Mouse (Mus musculus): ENCODE measurements around the gene Hist2h2aa1. TPM values are rescaled to one million over a fixed set of nuclear protein-coding genes. Genes with fewer than 3 reads are reported as not detected.
A peak's percentile ranks its signal among the peaks of the same experiment; 100 is the strongest.
"Not testable (repeated sequence)": the region's sequence is repeated elsewhere in the genome, so short reads cannot be mapped to it uniquely, and the experiment has no call there.

Gene Hist2h2aa1
- total RNA-seq (2014; rRNA removed), result 1,894 and 2,680 TPM in 2 replicates
- 24.4 and 25.0 TPM in 2 replicates for polyA plus RNA-seq (2015; fragmentation: Nextera tagmentation; extraction: Ambion mirVana)

DNA sequence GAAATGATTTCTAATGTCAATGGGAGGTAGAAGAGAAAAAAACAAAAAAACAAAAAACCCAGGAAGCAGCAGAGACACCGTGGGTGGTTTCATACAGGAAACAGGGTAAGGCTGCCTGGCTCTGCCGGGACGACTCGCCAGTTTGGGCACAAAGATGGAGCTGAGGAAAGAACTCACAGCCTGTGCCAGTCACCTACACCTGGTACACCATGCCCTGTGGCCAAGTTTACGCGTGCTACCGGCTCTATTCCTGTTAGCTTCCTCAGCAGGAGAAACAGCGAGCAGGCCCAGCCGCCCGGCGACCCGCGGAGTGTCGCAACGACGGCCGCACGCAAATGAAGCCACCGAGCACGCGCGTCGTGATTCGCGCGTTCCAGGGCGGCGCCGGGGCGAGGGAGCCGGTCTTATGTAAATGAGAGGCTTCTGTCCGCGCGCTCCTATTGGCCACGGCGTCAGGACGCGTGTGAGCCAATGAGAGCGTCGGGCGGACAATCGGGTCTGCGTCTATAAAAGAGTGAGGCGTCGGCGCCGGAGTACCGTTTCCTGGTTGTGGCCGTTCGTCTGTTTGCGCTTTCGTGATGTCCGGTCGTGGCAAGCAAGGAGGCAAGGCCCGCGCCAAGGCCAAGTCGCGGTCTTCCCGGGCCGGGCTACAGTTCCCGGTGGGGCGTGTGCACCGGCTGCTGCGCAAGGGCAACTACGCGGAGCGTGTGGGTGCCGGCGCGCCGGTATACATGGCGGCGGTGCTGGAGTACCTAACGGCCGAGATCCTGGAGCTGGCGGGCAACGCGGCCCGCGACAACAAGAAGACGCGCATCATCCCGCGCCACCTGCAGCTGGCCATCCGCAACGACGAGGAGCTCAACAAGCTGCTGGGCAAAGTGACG is at the start of gene Hist2h2aa1:
TSS of gene Hist2h2aa1 (plus strand) at position 495 of the 884 bp plus-strand sequence.
- WGBS, result under 1% methylated on average over 27 of the region's 88 CpGs
- Histone ChIP-seq H3K9ac (replicated peaks; ENCODE audit: low read length) (peak within 1 kb of the TSS; percentile 67), H3K27ac (peak within 1 kb of the TSS; percentile 94), H3K4me2 (ENCODE audit: low read depth, low read length) (peak within 1 kb of the TSS; percentile 64), H3K4me3 (ENCODE audit: low read length) (peak within 1 kb of the TSS; percentile 50)
- H3K27me3 ChIP-seq (ENCODE audit: insufficient read depth, low read length); H3K4me1 ChIP-seq (ENCODE audit: insufficient read depth, low read length); H3K9me3 ChIP-seq (ENCODE audit: low read length); H3K36me3 ChIP-seq (ENCODE audit: insufficient read depth, low read length): not testable (repeated sequence)
- ATAC-seq (peak; percentile 93), DNase-seq (ENCODE audit: low spot score) (peak; percentile 66)

DNA sequence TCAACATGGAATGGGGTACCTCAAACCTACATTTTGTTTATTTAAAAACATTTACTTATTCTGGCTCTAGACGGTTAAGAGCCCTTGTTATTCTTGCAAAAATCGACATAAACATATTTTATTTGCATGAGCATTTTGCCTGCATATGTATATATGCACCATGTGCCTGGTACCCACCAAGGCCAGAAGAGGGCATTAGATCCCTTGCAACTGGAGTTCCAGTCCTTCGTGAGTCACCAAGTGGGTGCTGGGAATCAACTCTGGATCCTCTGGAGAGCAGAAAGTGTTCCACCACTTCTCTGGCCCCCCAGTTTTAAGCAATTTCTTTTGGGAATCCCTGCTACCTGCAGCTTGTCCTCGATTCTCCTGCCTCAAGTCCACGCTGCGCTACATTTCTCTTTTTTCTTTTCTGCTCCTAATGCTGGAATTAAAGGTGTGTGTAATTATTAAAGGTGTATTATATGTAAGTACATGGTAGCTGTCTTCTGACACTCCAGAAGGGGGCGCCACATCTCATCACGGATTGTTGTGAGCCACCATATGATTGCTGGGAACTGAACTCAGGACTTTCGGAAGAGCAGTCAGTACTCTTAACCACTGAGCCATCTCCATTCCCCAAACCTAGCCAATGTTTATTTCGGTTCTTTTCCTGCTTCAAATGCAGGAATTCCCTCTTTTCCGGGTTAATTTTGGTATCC is 49.5 kb upstream of the Hist2h2aa1 start:
- H3K4me3 ChIP-seq (ENCODE audit: low read length), result no peak overlapping the region
- H3K4me2 ChIP-seq (ENCODE audit: low read depth, low read length), result peak overlapping the region; percentile 66; the same call in 1 of the 2 replicates
- peak; percentile 34; the same call in 1 of the 2 replicates for TF ChIP-seq CTCF (IDR thresholded peaks at IDR 0.05; ENCODE audit: low read depth)
- no peaks in the 10 kb centered on the region for H3K9me3 ChIP-seq (ENCODE audit: low read length)
- H3K36me3 ChIP-seq (ENCODE audit: insufficient read depth, low read length), result peaks cover 22% of the 10 kb centered on the region; the same call in 1 of the 2 replicates
- H3K27ac ChIP-seq, result no peak overlapping the region
- no peak for DNase-seq (ENCODE audit: low spot score)
- H3K9ac ChIP-seq (replicated peaks; ENCODE audit: low read length), result no peak overlapping the region
- H3K27me3 ChIP-seq (ENCODE audit: insufficient read depth, low read length), result no peaks in the 10 kb centered on the region
- 93% methylated on average over 11 of the region's 11 CpGs for WGBS
- no peak for ATAC-seq
- H3K4me1 ChIP-seq (ENCODE audit: insufficient read depth, low read length), result 0 out of 2 replicates have a peak, but pooled peaks cover 8% of the 10 kb centered on the region

DNA sequence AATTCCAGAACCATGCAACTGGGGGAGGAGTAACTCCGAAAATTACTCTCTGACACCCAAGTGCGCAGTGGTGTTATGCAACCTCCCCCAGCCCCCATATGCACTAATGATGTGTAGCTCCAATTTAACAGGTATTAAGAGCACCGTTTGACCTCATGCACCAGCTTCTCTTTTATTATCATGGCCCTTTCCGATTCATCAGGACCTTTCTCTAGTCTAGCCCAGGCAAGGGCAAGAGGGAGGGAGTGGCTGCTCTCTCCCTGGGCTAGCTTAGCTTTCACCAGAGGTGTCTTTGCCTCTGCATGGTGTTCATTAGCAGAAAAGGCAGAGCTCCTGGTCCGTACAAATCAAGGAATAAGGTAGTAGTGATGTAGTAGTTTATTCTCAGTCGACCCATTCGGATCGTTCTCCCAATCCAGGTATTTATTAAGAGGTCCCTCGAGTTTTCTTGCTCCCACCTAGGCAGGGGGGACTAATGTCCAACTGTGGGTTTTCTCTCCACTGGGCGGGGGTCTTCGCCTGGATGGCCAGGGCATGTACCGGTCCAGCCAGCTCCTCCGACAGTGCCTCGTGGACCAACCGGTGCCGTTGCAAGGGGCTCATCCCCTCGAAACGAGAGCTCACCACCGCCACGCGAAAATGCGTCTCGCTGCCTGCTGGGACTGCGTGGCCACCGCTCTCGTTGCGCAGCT is 48.7 kb upstream of the Hist2h2aa1 start:
- Histone ChIP-seq H3K4me3 (ENCODE audit: low read length) (peak overlapping the region; percentile 55), H3K9me3 (ENCODE audit: low read length) (no peaks in the 10 kb centered on the region), H3K4me1 (ENCODE audit: insufficient read depth, low read length) (0 out of 2 replicates have a peak, but pooled peaks cover 8% of the 10 kb centered on the region), H3K36me3 (ENCODE audit: insufficient read depth, low read length) (peaks cover 14% of the 10 kb centered on the region; the same call in 1 of the 2 replicates), H3K4me2 (ENCODE audit: low read depth, low read length) (peak overlapping the region; percentile 66), H3K27ac (peak overlapping the region; percentile 97), H3K27me3 (ENCODE audit: insufficient read depth, low read length) (no peaks in the 10 kb centered on the region), H3K9ac (replicated peaks; ENCODE audit: low read length) (peak overlapping the region; percentile 73)
- 20% methylated on average over 27 of the region's 27 CpGs for WGBS
- ATAC-seq (peak; percentile 14; the same call in 1 of the 2 replicates), DNase-seq (ENCODE audit: low spot score) (no peak)
- no peak for TF ChIP-seq CTCF (IDR thresholded peaks at IDR 0.05; ENCODE audit: low read depth)

DNA sequence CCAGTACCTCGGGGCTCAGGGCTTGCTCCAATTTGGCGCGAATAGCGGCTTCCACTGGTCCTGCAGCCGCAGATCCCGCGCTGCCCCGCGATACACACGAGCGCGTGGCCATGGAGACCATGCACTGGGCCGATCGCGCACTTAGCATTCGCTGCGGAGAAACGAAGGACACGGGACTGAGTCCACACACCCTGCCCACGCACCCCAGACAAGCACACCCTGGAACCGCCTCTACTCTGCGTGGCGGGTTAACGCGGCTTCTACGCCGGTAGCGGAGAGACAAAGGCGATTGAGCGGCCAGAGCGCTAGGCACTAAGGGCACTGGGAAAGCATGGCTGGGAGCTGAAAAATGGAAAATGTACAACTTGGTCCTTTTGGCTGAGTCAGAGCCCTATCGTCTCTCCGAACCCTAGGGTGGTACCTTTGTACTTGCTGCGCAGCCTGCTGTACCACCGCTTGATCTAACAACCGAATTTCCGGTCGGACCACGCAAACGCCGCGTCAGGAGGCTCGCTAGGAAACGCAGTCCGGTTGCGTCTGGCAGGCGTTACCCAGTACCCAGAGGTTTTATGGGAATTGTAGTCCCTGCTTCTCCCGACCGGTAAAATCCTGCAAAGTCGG is 48.1 kb upstream of the Hist2h2aa1 start:
- peak; percentile 93 for ATAC-seq
- WGBS, result under 1% methylated on average over 50 of the region's 50 CpGs

DNA sequence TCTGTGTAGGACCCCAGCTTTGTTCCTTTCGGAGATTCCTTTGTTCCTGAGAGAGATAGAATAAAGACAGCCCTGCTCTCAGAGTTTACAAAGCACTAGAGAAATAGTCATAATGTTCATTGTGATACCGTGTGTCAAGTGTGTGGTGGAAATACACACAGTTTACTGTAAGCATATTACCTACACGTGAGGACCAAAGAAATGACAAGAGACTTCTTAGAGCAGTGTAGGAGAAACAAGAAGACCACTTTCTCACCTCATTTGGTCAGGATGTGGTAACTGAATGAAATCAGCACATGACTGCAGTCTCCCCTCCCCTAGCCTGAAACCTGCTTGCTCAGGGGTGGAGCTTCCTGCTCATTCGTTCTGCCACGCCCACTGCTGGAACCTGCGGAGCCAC is 47.1 kb upstream of the Hist2h2aa1 start:
- Histone ChIP-seq H3K4me1 (ENCODE audit: insufficient read depth, low read length) (0 out of 2 replicates have a peak, but pooled peaks cover 8% of the 10 kb centered on the region), H3K36me3 (ENCODE audit: insufficient read depth, low read length) (peaks cover 8% of the 10 kb centered on the region; the same call in 1 of the 2 replicates), H3K9me3 (ENCODE audit: low read length) (no peaks in the 10 kb centered on the region), H3K27ac (peak overlapping the region; percentile 22; the same call in 1 of the 2 replicates), H3K9ac (replicated peaks; ENCODE audit: low read length) (peak overlapping the region; percentile 73; the same call in 1 of the 2 replicates), H3K4me2 (ENCODE audit: low read depth, low read length) (peak overlapping the region; percentile 66), H3K4me3 (ENCODE audit: low read length) (peak overlapping the region; percentile 55), H3K27me3 (ENCODE audit: insufficient read depth, low read length) (no peaks in the 10 kb centered on the region)
- 14% methylated on average over 6 of the region's 6 CpGs for WGBS
- peak; percentile 29 for DNase-seq (ENCODE audit: low spot score)
- TF ChIP-seq CTCF (IDR thresholded peaks at IDR 0.05; ENCODE audit: low read depth), result no peak
- peak; percentile 50; the same call in 1 of the 2 replicates for ATAC-seq

More for the DNA sequence above, 48.1 kb upstream of the Hist2h2aa1 start:
- H3K9me3 ChIP-seq (ENCODE audit: low read length), result no peaks in the 10 kb centered on the region
- H3K4me1 ChIP-seq (ENCODE audit: insufficient read depth, low read length), result 0 out of 2 replicates have a peak, but pooled peaks cover 8% of the 10 kb centered on the region
- peak overlapping the region; percentile 66 for H3K4me2 ChIP-seq (ENCODE audit: low read depth, low read length)
- H3K4me3 ChIP-seq (ENCODE audit: low read length), result peak overlapping the region; percentile 55
- H3K27ac ChIP-seq, result peak overlapping the region; percentile 97
- peaks cover 14% of the 10 kb centered on the region; the same call in 1 of the 2 replicates for H3K36me3 ChIP-seq (ENCODE audit: insufficient read depth, low read length)
- DNase-seq (ENCODE audit: low spot score), result peak; percentile 96
- H3K9ac ChIP-seq (replicated peaks; ENCODE audit: low read length), result peak overlapping the region; percentile 73
- H3K27me3 ChIP-seq (ENCODE audit: insufficient read depth, low read length), result no peaks in the 10 kb centered on the region
- TF ChIP-seq CTCF (IDR thresholded peaks at IDR 0.05; ENCODE audit: low read depth), result peak; percentile 55

DNA sequence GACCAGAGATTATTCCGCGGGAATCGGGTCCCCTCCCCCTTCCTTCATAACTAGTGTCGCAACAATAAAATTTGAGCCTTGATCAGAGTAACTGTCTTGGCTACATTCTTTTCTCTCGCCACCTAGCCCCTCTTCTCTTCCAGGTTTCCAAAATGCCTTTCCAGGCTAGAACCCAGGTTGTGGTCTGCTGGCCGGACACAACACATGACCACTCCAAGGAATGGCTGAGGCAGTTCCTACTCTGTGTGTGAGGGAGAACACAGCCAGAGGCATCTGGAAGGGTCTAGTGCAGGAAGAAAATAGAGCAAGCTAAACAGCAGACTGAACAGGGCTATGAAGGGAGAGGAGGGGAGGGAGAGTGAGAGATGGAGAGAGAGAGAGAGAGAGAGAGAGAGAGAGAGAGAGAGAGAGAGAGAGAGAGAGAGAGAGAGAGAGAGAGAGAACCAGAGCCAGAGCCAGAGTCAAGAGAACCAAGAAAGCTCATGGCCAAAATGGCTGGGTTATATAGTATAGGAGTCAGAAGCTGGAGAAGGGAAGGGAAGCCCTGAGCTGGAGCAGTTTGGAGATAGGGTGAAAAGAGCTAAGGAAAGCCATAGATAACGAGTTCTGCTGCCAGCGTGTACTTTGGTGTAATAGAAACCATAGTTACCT is 46.6 kb upstream of the Hist2h2aa1 start:
- not testable (repeated sequence) for H3K4me2 ChIP-seq (ENCODE audit: low read depth, low read length); ATAC-seq; H3K27ac ChIP-seq; H3K36me3 ChIP-seq (ENCODE audit: insufficient read depth, low read length); H3K4me1 ChIP-seq (ENCODE audit: insufficient read depth, low read length); H3K9me3 ChIP-seq (ENCODE audit: low read length); H3K9ac ChIP-seq (replicated peaks; ENCODE audit: low read length); H3K27me3 ChIP-seq (ENCODE audit: insufficient read depth, low read length); H3K4me3 ChIP-seq (ENCODE audit: low read length); DNase-seq (ENCODE audit: low spot score)
- WGBS, result 41% methylated on average over 6 of the region's 8 CpGs

Measured in hindbrain, postnatal 0 days (tissue).